Mouse (Mus musculus) gastrocnemius, adult 8-10 months (tissue): ENCODE measurements at regions not wholly inside any gene's neighbourhood (a gene's known extent, or its start where the extent isn't known, plus 50 kb on each side); places are given as distances from the start of the nearest gene placed in this dataset. TPM values are rescaled to one million over a fixed set of nuclear protein-coding genes. Genes with fewer than 3 reads are reported as not detected.

Experiments
- DNase-seq, 2 experiments: peaks; one replicate each; pipeline ENCODE4 v3.0.0; 2022; ENCODE audit warnings: low spot score in 2 of 2
- microRNA-seq: library from miRNA; unstranded; fragments of <30 nt; microRNA quantifications from one replicate; pipeline ENCODE4 v1.2.0, GENCODE M21; 2022

DNA sequence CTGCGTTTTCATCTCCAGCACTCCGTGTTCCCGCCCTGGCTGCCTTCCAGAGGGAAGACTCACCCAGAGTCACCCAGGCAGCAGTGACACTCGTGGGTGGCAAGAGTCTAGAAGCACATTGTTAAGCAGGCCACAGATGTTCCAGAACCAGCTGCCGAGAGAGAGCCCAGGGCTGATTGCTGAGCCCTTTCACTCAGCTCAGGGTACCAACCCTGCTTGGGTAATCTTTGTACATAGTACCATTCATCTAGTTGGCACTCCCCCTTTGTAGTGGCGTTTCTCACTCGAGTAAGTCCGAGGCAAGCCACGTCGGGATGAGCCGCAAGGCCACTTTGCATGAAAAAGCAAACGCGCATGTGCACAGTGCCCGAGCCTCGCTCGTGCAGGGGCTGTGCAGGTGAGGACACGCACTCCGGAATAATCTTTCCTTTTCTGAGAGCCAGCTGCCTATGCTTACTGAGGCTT, 156.9 kb downstream of the Zfp281 start:
- no peak for DNase-seq

DNA sequence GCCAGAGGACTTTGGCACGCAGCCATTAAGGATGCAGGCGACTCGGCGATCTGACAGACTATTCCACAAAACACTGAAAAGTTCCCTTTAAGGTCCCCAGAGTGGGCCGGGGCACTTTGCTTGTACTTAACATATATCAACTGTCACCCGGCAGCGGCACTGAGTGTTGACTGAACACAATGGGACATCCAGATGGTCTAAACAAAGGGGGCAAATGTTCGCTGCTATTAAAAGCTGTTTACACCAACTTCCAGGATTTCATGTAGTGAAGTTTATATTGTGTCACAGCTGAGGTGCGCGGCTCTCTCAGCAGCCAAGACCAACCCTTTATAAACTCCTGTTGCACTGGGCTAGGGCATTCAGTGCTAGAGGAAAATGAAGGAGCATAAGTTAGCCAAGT, 157.6 kb downstream of the Zfp281 start:
- DNase-seq = no peak

DNA sequence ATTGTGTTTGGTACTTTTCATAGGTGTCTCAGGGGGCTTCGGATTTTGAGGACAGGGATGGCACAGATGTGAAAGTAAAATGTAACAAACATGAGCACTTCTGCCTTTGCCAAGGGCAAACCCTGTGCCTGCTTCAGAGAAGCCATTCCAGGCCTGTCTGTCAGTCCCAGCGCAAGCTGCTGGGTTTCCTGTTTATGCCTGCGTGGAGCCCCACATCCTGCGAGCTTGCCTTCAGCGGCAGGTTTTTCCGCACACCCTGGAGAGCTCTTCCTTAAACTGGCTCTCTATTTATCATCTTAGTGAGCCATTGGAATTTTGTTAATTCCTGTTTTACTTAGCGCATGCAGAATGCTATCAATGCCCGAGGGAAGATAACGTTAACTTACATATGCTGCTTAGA, 159.5 kb downstream of the Zfp281 start:
- no peak for DNase-seq

DNA sequence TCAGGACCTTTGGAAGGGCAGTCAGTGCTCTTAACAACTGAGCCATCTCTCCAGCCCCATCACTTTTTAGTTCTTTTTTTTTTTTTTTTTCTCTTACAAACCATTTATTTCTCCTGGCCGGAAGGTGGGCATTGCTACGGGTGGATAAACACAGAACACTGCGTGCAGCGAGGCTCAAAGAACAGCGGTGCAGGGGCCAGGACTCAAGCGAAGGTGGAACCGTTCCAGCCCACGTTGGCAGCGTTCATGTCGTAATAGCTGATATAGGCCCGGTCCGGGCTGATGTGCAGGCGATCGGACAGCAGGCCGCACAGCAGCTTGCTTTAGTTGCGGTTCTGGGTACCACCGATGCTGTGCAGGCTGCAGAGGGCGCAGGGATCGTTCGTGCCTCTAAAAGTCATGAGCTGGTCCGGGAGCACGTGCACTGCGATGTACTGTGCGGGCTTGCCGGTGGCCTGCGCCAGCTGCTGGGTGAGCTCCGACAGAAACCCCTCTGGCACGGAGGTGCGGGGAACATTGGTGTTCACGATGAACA, 164.3 kb downstream of the Zfp281 start:
- no peak for DNase-seq

DNA sequence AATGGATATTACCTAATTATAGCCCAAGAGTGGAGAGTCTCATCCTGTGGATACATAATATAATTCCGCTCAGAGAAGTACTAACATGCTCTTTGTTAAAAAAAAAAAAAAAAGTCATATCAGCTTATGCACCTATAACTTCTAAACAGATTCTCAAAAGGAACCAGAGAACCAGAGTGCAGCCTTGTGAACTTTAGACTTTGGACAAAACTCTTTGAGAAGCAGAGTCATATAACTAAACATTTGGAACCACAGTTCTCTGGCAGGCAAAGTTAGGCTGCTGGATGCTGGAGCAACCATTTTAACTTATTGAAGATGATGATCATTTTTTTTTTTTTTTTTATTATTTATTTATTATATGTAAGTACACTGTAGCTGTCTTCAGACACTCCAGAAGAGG, 166.9 kb downstream of the Zfp281 start:
- no peak for DNase-seq

Small RNA genes lying in the stretch of these regions (microRNA-seq; reads per million reads assigned to microRNA genes)
- not detected for gene Gm22132
